Mouse (Mus musculus) hindbrain, embryonic 14.5 days (tissue): ENCODE measurements around the gene Sars2. TPM values are rescaled to one million over a fixed set of nuclear protein-coding genes. Genes with fewer than 3 reads are reported as not detected.

ENCODE experiments used
- ATAC-seq: fragments of 200-750 bp; cut with Nextera tagmentation; 2 replicates; pipeline ENCODE4 v1.8.0; 2017; ENCODE audit warnings: moderate number of reproducible peaks, mild to moderate bottlenecking, moderate TSS enrichment, moderate library complexity; ENCODE audit not compliant: low FRiP score
- DNase-seq: peaks from one replicate; pipeline ENCODE4 v3.0.0-alpha.2; 2015; ENCODE audit warnings: low spot score
- H3K27ac ChIP-seq: fragments of 300-500 bp; sonication (generic); 2 replicates; pipeline ENCODE4 v1.5.1; 2014; ENCODE audit warnings: mild to moderate bottlenecking, moderate library complexity
- H3K27me3 ChIP-seq: fragments of 300-500 bp; sonication (generic); 2 replicates; pipeline ENCODE4 v1.6.1; 2014; ENCODE audit warnings: mild to moderate bottlenecking, low read length, mixed read lengths; ENCODE audit not compliant: control insufficient read depth, insufficient read depth
- H3K36me3 ChIP-seq: fragments of 300-500 bp; sonication (generic); replicated peaks from 2 replicates; pipeline ENCODE4 v1.6.1; 2014; ENCODE audit not compliant: control insufficient read depth, insufficient read depth
- H3K4me1 ChIP-seq: fragments of 300-500 bp; sonication (generic); replicated peaks from 2 replicates; pipeline ENCODE4 v1.6.1; 2014; ENCODE audit warnings: antibody characterized with exemption, low read length, mixed read lengths; ENCODE audit not compliant: control insufficient read depth, insufficient read depth
- H3K4me2 ChIP-seq: fragments of 300-500 bp; sonication (generic); replicated peaks from 2 replicates; pipeline ENCODE4 v1.6.1; 2014; ENCODE audit warnings: mild to moderate bottlenecking, moderate library complexity
- H3K4me3 ChIP-seq: fragments of 300-500 bp; sonication (generic); replicated peaks from 2 replicates; pipeline ENCODE4 v1.5.1; 2014; ENCODE audit warnings: mild to moderate bottlenecking, low read length
- H3K9ac ChIP-seq: fragments of 300-500 bp; sonication (generic); 2 replicates; pipeline ENCODE4 v1.6.1; 2014
- H3K9me3 ChIP-seq: fragments of 300-500 bp; sonication (generic); 2 replicates; pipeline ENCODE4 v1.6.1; 2016; ENCODE audit warnings: low read length; ENCODE audit not compliant: control insufficient read depth
- WGBS: fragments of 180-500 bp; shearing (Covaris S2); extraction: QIAGEN DNeasy Blood & Tissue Kit; methylation state at CpG from one replicate; pipeline ENCODE4 v1.1.7; 2014; 5-methylcytosine and 5-hydroxymethylcytosine counted together
- polyA plus RNA-seq: library from polyadenylated mRNA; unstranded; fragments of >200 nt; fragmentation: Nextera tagmentation; extraction: Ambion mirVana; gene quantifications from 2 replicates; pipeline ENCODE4 v1.2.1, GENCODE M21; 2014

The Sars2 gene
- polyA plus RNA-seq, 1 experiment from 2014 or later = 16.6 TPM

GRCm38 (mm10) chr7:28780067-28780658 is 38.4 kb downstream of the Sars2 start:
- H3K4me3 ChIP-seq = no peak overlapping the region
- ATAC-seq (peak; percentile 65; the same call in 1 of the 2 replicates), DNase-seq (peak; percentile 93)
- H3K36me3 ChIP-seq = peaks cover 34% of the 10 kb centered on the region
- no peak overlapping the region for H3K4me2 ChIP-seq
- WGBS = 46% methylated on average over 6 of the region's 6 CpGs
- no peaks in the 10 kb centered on the region for H3K9me3 ChIP-seq
- H3K27me3 ChIP-seq = no peaks in the 10 kb centered on the region
- no peaks in the 10 kb centered on the region for H3K4me1 ChIP-seq
- no peak overlapping the region for H3K9ac ChIP-seq
- H3K27ac ChIP-seq = no peak overlapping the region

- no peak overlapping the region for H3K4me2 ChIP-seq
- DNase-seq (no peak), ATAC-seq (no peak)
- no peak overlapping the region for H3K9ac ChIP-seq
- no peaks in the 10 kb centered on the region for H3K4me1 ChIP-seq
- no peak overlapping the region for H3K4me3 ChIP-seq
- H3K27me3 ChIP-seq = no peaks in the 10 kb centered on the region
- 91% methylated on average over 7 of the region's 7 CpGs for WGBS
- no peak overlapping the region for H3K27ac ChIP-seq
- H3K36me3 ChIP-seq = peaks cover 35% of the 10 kb centered on the region
- no peaks in the 10 kb centered on the region for H3K9me3 ChIP-seq
Observed at GRCm38 (mm10) chr7:28780857-28781256, 39.1 kb downstream of the Sars2 start.

DNA sequence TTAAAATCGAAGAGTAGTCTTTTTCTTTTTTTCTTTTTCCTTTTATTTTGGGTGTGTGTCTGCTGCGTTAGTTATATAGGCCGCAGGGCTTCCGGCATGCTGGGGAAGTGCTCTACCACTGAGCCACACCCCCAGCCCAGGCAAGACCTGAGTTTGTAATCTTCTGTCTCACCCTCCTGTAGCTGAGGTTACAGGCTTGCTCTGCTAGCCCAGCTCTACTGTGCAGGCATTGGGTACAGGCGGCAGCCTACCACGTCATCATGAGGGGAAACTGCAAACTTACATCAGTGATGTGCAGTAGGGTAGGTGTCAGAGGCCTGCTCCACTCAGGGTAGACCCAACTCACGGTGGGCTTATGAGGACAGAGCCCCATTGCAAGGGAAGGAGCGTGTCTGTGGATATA is 39.5 kb downstream of the Sars2 start:
- Histone ChIP-seq H3K9ac (no peak overlapping the region), H3K4me1 (no peaks in the 10 kb centered on the region), H3K4me2 (no peak overlapping the region), H3K36me3 (peaks cover 39% of the 10 kb centered on the region), H3K9me3 (no peaks in the 10 kb centered on the region), H3K4me3 (no peak overlapping the region), H3K27me3 (no peaks in the 10 kb centered on the region), H3K27ac (no peak overlapping the region)
- 90% methylated on average over 8 of the region's 8 CpGs for WGBS
- ATAC-seq (no peak), DNase-seq (no peak)

DNA sequence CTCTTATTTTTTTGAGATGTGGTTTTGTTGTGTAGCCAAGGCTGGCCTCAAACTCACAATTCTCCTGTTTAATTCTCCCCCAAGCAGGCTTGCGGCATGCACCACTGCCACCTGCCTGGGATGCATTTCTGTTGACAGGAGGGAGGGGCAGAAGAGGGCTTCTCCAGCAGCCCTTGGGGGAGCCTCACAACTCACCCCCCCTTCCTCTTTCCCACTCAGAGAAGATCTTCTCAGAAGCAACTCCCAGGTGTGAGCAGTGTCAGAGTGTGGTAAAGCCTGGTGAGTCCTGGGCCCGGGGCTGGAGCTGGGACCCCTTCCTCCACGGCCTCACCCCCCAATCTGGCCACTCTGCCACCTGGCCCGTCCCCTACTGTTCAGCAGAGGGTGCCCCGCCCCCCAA is 43.4 kb downstream of the Sars2 start:
- Histone ChIP-seq H3K4me1 (no peaks in the 10 kb centered on the region), H3K4me3 (no peak overlapping the region), H3K9me3 (no peaks in the 10 kb centered on the region), H3K27me3 (no peaks in the 10 kb centered on the region), H3K36me3 (peaks cover 31% of the 10 kb centered on the region), H3K9ac (no peak overlapping the region), H3K27ac (no peak overlapping the region), H3K4me2 (no peak overlapping the region)
- no peak for DNase-seq
- no peak for ATAC-seq
- 78% methylated on average over 5 of the region's 5 CpGs for WGBS

DNA sequence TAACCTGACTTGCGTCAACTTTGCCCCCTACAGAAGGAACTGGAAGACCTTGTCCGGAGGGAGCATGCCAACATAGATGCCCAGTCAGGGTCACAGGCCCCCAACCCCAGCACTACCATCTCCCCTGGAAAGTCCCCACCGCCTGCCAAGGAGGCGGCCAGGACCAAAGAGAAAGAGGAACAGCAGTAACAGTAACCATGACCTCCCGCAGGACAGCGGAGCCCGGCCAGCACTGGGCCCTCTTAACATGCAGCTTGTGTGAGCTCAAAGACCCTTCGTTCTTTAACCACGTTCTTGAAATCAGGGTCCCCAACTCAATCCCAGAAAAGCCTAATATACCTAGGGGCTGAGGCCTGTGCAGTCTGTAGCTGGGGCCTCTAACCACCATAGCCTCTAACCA is 46.1 kb downstream of the Sars2 start:
- ATAC-seq (no peak), DNase-seq (no peak)
- H3K9ac ChIP-seq = no peak overlapping the region
- no peak overlapping the region for H3K27ac ChIP-seq
- H3K36me3 ChIP-seq = peaks cover 27% of the 10 kb centered on the region
- 95% methylated on average over 9 of the region's 9 CpGs for WGBS
- H3K9me3 ChIP-seq = no peaks in the 10 kb centered on the region
- no peaks in the 10 kb centered on the region for H3K4me1 ChIP-seq
- H3K4me2 ChIP-seq = no peak overlapping the region
- no peak overlapping the region for H3K4me3 ChIP-seq
- H3K27me3 ChIP-seq = no peaks in the 10 kb centered on the region

GRCm38 (mm10) chr7:28788307-28789195 is 46.8 kb downstream of the Sars2 start, which contains the start of gene Rinl:
Rinl (plus strand) TSS chr7:28788969.
- no peaks in the 10 kb centered on the region for H3K4me1 ChIP-seq
- ATAC-seq (no peak), DNase-seq (no peak)
- no peak within 1 kb of the TSS for H3K4me2 ChIP-seq
- no peaks in the 10 kb centered on the region for H3K9me3 ChIP-seq
- no peaks in the 10 kb centered on the region for H3K27me3 ChIP-seq
- peaks cover 21% of the 10 kb centered on the region for H3K36me3 ChIP-seq
- no peak within 1 kb of the TSS for H3K27ac ChIP-seq
- no peak within 1 kb of the TSS for H3K9ac ChIP-seq
- H3K4me3 ChIP-seq = no peak within 1 kb of the TSS
- WGBS = 86% methylated on average over 5 of the region's 5 CpGs

- no peak overlapping the region for H3K4me2 ChIP-seq
- no peak for DNase-seq
- H3K4me3 ChIP-seq = no peak overlapping the region
- no peak overlapping the region for H3K27ac ChIP-seq
- no peak for ATAC-seq
- WGBS = 81% methylated on average over 3 of the region's 3 CpGs
- H3K9me3 ChIP-seq = no peaks in the 10 kb centered on the region
- peaks cover 14% of the 10 kb centered on the region for H3K36me3 ChIP-seq
- no peaks in the 10 kb centered on the region for H3K27me3 ChIP-seq
- no peak overlapping the region for H3K9ac ChIP-seq
- no peaks in the 10 kb centered on the region for H3K4me1 ChIP-seq
Observed at GRCm38 (mm10) chr7:28789235-28789634, 47.4 kb downstream of the Sars2 start.

GRCm38 (mm10) chr7:28790066-28790806 is 48.4 kb downstream of the Sars2 start:
- peaks cover 12% of the 10 kb centered on the region for H3K36me3 ChIP-seq
- H3K27ac ChIP-seq = no peak overlapping the region
- H3K27me3 ChIP-seq = no peaks in the 10 kb centered on the region
- H3K4me2 ChIP-seq = no peak overlapping the region
- ATAC-seq (peak; percentile 56; the same call in 1 of the 2 replicates), DNase-seq (no peak)
- WGBS = 41% methylated on average over 8 of the region's 8 CpGs
- H3K9me3 ChIP-seq = no peaks in the 10 kb centered on the region
- no peaks in the 10 kb centered on the region for H3K4me1 ChIP-seq
- no peak overlapping the region for H3K9ac ChIP-seq
- no peak overlapping the region for H3K4me3 ChIP-seq

DNA sequence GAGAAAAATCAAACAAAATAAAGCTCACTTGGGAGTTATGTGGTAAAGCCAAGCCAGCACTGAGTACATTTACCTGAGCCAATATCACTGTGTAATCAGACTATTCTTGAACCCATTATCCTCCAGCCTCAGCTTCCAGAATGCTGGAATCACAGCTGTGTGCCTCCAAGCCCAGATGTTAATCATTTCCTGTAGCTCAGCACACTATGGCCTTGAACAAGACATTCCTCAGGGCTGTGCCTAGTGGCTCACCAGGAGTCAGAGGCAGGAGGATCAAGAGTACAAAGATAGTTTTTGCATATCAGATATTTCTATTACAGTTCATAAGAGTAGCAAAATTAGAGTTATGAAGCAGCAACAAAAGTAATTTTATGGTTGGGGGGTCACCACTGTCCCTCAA is 49.9 kb downstream of the Sars2 start:
- Histone ChIP-seq H3K9ac (no peak overlapping the region), H3K4me1 (no peaks in the 10 kb centered on the region), H3K36me3 (peaks cover 3% of the 10 kb centered on the region), H3K4me2 (no peak overlapping the region), H3K27me3 (no peaks in the 10 kb centered on the region), H3K27ac (no peak overlapping the region), H3K9me3 (no peaks in the 10 kb centered on the region), H3K4me3 (no peak overlapping the region)
- ATAC-seq = no peak
- no peak for DNase-seq
